Mouse (Mus musculus) hindbrain, embryonic 15.5 days (tissue): ENCODE measurements at regions not wholly inside any gene's neighbourhood (a gene's known extent, or its start where the extent isn't known, plus 50 kb on each side); places are given as distances from the start of the nearest gene placed in this dataset.

Experiments
- ATAC-seq: fragments of 200-750 bp; cut with Nextera tagmentation; 2 replicates; pipeline ENCODE4 v1.8.0; 2017; ENCODE audit warnings: low read depth, moderate number of reproducible peaks, moderate TSS enrichment; ENCODE audit not compliant: low FRiP score
- H3K27ac ChIP-seq: fragments of 300-500 bp; sonication (generic); replicated peaks from 2 replicates; pipeline ENCODE4 v1.5.1; 2015; ENCODE audit warnings: mild to moderate bottlenecking, inconsistent platforms
- H3K27me3 ChIP-seq: fragments of 300-500 bp; sonication (generic); 2 replicates; pipeline ENCODE4 v1.6.1; 2015; ENCODE audit warnings: control low read depth, inconsistent platforms
- H3K36me3 ChIP-seq: fragments of 300-500 bp; sonication (generic); 2 replicates; pipeline ENCODE4 v1.6.1; 2015; ENCODE audit warnings: control low read depth, inconsistent platforms
- H3K4me1 ChIP-seq: fragments of 300-500 bp; sonication (generic); replicated peaks from 2 replicates; pipeline ENCODE4 v1.6.1; 2015; ENCODE audit warnings: control low read depth, inconsistent platforms
- H3K4me2 ChIP-seq: fragments of 300-500 bp; sonication (generic); 2 replicates; pipeline ENCODE4 v1.6.1; 2015; ENCODE audit warnings: moderate library complexity, mild to moderate bottlenecking, inconsistent platforms
- H3K4me3 ChIP-seq: fragments of 300-500 bp; sonication (generic); 2 replicates; pipeline ENCODE4 v1.5.1; 2015; ENCODE audit warnings: mild to moderate bottlenecking, inconsistent platforms
- H3K9ac ChIP-seq: fragments of 300-500 bp; sonication (generic); 2 replicates; pipeline ENCODE4 v1.6.1; 2015; ENCODE audit warnings: inconsistent platforms
- H3K9me3 ChIP-seq: fragments of 300-500 bp; sonication (generic); 2 replicates; pipeline ENCODE4 v1.6.1; 2016; ENCODE audit warnings: control low read depth, inconsistent platforms
- WGBS: fragments of 180-500 bp; shearing (Covaris S2); methylation state at CpG from one replicate; pipeline ENCODE4 v1.1.7; 2015; 5-methylcytosine and 5-hydroxymethylcytosine counted together

- Histone ChIP-seq H3K4me2 (no peak overlapping the region), H3K9me3 (no peaks in the 10 kb centered on the region), H3K27me3 (no peaks in the 10 kb centered on the region), H3K9ac (no peak overlapping the region), H3K27ac (no peak overlapping the region), H3K4me1 (no peaks in the 10 kb centered on the region), H3K36me3 (no peaks in the 10 kb centered on the region), H3K4me3 (no peak overlapping the region)
- 71% methylated on average over 1 of the region's 1 CpGs for WGBS
- ATAC-seq = no peak
Observed at GRCm38 (mm10) chr15:67303804-67304203, 803.1 kb upstream of the Lrrc6 start.

GRCm38 (mm10) chr15:67301871-67302363 lies 801.2 kb upstream of the Lrrc6 start:
- H3K4me2 ChIP-seq = no peak overlapping the region
- H3K9me3 ChIP-seq = no peaks in the 10 kb centered on the region
- H3K36me3 ChIP-seq = no peaks in the 10 kb centered on the region
- H3K27me3 ChIP-seq = no peaks in the 10 kb centered on the region
- H3K9ac ChIP-seq = no peak overlapping the region
- 64% methylated on average over 6 of the region's 6 CpGs for WGBS
- H3K4me1 ChIP-seq = no peaks in the 10 kb centered on the region
- no peak overlapping the region for H3K27ac ChIP-seq
- ATAC-seq = no peak
- H3K4me3 ChIP-seq = no peak overlapping the region

GRCm38 (mm10) chr15:67301024-67301423 lies 800.3 kb upstream of the Lrrc6 start:
- no peak for ATAC-seq
- no peaks in the 10 kb centered on the region for H3K4me1 ChIP-seq
- WGBS = 91% methylated on average over 4 of the region's 4 CpGs

DNA sequence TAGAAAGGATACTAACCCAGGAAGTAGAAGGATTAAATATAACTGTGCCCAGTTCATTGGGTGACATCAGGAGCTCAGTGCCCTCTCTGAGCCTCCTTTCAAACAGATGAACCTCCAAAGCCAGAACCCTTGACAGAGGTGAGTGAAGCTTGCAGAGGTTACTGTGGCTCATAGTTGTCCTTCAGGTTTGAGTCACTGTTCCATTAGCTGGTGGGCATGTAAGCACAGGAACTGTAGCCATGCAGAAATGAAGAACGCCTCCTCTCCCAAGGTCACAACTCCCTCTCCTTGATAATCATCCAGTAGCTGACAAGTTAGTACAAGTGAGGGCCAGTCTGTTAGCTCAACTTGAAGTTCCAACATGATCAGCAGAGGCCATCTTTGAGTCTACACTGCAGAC lies 794.1 kb upstream of the Lrrc6 start:
- no peaks in the 10 kb centered on the region for H3K9me3 ChIP-seq
- H3K36me3 ChIP-seq = no peaks in the 10 kb centered on the region
- H3K4me1 ChIP-seq = no peaks in the 10 kb centered on the region
- no peak overlapping the region for H3K9ac ChIP-seq
- no peak for ATAC-seq
- H3K27ac ChIP-seq = no peak overlapping the region
- H3K4me2 ChIP-seq = no peak overlapping the region
- no peak overlapping the region for H3K4me3 ChIP-seq
- H3K27me3 ChIP-seq = no peaks in the 10 kb centered on the region
- WGBS = 100% methylated on average over 1 of the region's 1 CpGs

More at GRCm38 (mm10) chr15:67301024-67301423, 800.3 kb upstream of the Lrrc6 start:
- H3K27ac ChIP-seq = no peak overlapping the region
- no peaks in the 10 kb centered on the region for H3K27me3 ChIP-seq
- H3K4me2 ChIP-seq = no peak overlapping the region
- no peak overlapping the region for H3K9ac ChIP-seq
- no peaks in the 10 kb centered on the region for H3K36me3 ChIP-seq
- no peaks in the 10 kb centered on the region for H3K9me3 ChIP-seq
- H3K4me3 ChIP-seq = no peak overlapping the region

- WGBS = 80% methylated on average over 4 of the region's 4 CpGs
- H3K4me1 ChIP-seq = no peaks in the 10 kb centered on the region
- no peak overlapping the region for H3K9ac ChIP-seq
- no peaks in the 10 kb centered on the region for H3K36me3 ChIP-seq
- ATAC-seq = no peak
- no peak overlapping the region for H3K4me3 ChIP-seq
- H3K9me3 ChIP-seq = no peaks in the 10 kb centered on the region
- no peak overlapping the region for H3K4me2 ChIP-seq
- no peak overlapping the region for H3K27ac ChIP-seq
- no peaks in the 10 kb centered on the region for H3K27me3 ChIP-seq
Observed at GRCm38 (mm10) chr15:67289749-67290148, 789.0 kb upstream of the Lrrc6 start.

DNA sequence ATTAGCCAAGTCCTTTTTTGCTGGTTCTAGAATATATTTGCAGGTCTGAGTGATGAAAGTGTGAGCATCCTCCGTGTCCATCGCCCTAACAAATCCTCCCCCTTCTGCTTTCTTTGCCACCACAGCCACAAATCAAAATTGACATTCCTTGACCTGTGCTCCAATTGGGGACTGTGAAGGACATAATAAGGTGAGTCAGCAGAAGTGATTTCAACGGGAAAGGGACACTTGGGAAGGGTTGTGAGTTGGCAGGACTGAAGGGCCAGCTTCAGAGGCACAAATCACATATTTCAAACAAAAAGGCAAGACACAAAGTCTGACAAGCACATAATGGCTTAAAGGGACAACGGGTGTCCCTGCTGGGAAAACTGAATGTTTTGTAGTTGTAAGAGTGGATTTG lies 784.2 kb upstream of the Lrrc6 start:
- H3K4me1 ChIP-seq = no peaks in the 10 kb centered on the region
- no peaks in the 10 kb centered on the region for H3K9me3 ChIP-seq
- no peaks in the 10 kb centered on the region for H3K36me3 ChIP-seq
- H3K9ac ChIP-seq = no peak overlapping the region
- WGBS = 24% methylated on average over 4 of the region's 4 CpGs
- no peaks in the 10 kb centered on the region for H3K27me3 ChIP-seq
- H3K4me2 ChIP-seq = no peak overlapping the region
- no peak overlapping the region for H3K4me3 ChIP-seq
- no peak for ATAC-seq
- H3K27ac ChIP-seq = no peak overlapping the region

GRCm38 (mm10) chr15:67283275-67283972 lies 782.7 kb upstream of the Lrrc6 start:
- 93% methylated on average over 3 of the region's 3 CpGs for WGBS
- ATAC-seq = no peak
- H3K4me1 ChIP-seq = no peaks in the 10 kb centered on the region

DNA sequence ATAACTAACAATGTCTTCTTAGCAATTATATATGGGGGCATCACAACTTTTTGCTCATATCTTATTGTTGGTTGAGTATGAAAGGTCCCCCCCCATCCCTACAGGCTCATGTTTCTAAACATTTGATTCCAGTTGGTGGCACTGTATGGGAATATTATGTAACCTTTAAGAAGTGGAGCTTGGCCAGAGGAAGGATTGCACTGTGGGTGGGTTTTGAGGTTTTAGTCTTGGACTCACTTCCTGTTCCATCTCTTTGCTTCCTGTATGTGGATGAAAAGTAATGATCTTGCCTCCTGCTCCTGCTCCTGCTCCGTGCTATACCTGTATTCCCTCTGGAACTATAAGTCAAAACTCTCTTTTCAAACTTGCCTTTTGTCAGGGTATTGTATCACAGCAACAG lies 778.2 kb upstream of the Lrrc6 start:
- ATAC-seq = no peak
- Histone ChIP-seq H3K36me3 (no peaks in the 10 kb centered on the region), H3K9me3 (no peaks in the 10 kb centered on the region), H3K4me3 (no peak overlapping the region), H3K27ac (no peak overlapping the region), H3K4me2 (no peak overlapping the region), H3K9ac (no peak overlapping the region), H3K27me3 (no peaks in the 10 kb centered on the region), H3K4me1 (no peaks in the 10 kb centered on the region)
- WGBS = 76% methylated on average over 1 of the region's 1 CpGs

More at GRCm38 (mm10) chr15:67283275-67283972, 782.7 kb upstream of the Lrrc6 start:
- H3K9ac ChIP-seq = no peak overlapping the region
- H3K4me2 ChIP-seq = no peak overlapping the region
- H3K36me3 ChIP-seq = no peaks in the 10 kb centered on the region
- no peak overlapping the region for H3K27ac ChIP-seq
- no peaks in the 10 kb centered on the region for H3K9me3 ChIP-seq
- no peak overlapping the region for H3K4me3 ChIP-seq
- no peaks in the 10 kb centered on the region for H3K27me3 ChIP-seq

- no peaks in the 10 kb centered on the region for H3K9me3 ChIP-seq
- H3K36me3 ChIP-seq = no peaks in the 10 kb centered on the region
- no peak for ATAC-seq
- H3K9ac ChIP-seq = no peak overlapping the region
- no peak overlapping the region for H3K4me2 ChIP-seq
- H3K4me1 ChIP-seq = no peaks in the 10 kb centered on the region
- no peak overlapping the region for H3K4me3 ChIP-seq
- no peaks in the 10 kb centered on the region for H3K27me3 ChIP-seq
- no peak overlapping the region for H3K27ac ChIP-seq
Observed at GRCm38 (mm10) chr15:67275058-67275457, 774.3 kb upstream of the Lrrc6 start.

GRCm38 (mm10) chr15:67272397-67272796 lies 771.7 kb upstream of the Lrrc6 start:
- no peak for ATAC-seq
- H3K27me3 ChIP-seq = no peaks in the 10 kb centered on the region
- H3K4me3 ChIP-seq = no peak overlapping the region
- no peak overlapping the region for H3K4me2 ChIP-seq
- H3K9me3 ChIP-seq = no peaks in the 10 kb centered on the region
- 93% methylated on average over 2 of the region's 2 CpGs for WGBS
- H3K4me1 ChIP-seq = no peaks in the 10 kb centered on the region
- no peak overlapping the region for H3K9ac ChIP-seq
- H3K27ac ChIP-seq = no peak overlapping the region
- no peaks in the 10 kb centered on the region for H3K36me3 ChIP-seq

GRCm38 (mm10) chr15:67263723-67264122 lies 763.0 kb upstream of the Lrrc6 start:
- H3K4me3 ChIP-seq = no peak overlapping the region
- H3K9ac ChIP-seq = no peak overlapping the region
- no peaks in the 10 kb centered on the region for H3K36me3 ChIP-seq
- H3K4me1 ChIP-seq = no peaks in the 10 kb centered on the region
- 78% methylated on average over 6 of the region's 6 CpGs for WGBS
- H3K4me2 ChIP-seq = no peak overlapping the region
- no peaks in the 10 kb centered on the region for H3K9me3 ChIP-seq
- no peak overlapping the region for H3K27ac ChIP-seq
- H3K27me3 ChIP-seq = no peaks in the 10 kb centered on the region
- ATAC-seq = no peak

GRCm38 (mm10) chr15:67263313-67263712 lies 762.6 kb upstream of the Lrrc6 start:
- no peak overlapping the region for H3K9ac ChIP-seq
- H3K27me3 ChIP-seq = no peaks in the 10 kb centered on the region
- no peaks in the 10 kb centered on the region for H3K9me3 ChIP-seq
- no peak overlapping the region for H3K27ac ChIP-seq
- no peaks in the 10 kb centered on the region for H3K36me3 ChIP-seq
- no peak overlapping the region for H3K4me2 ChIP-seq
- 78% methylated on average over 2 of the region's 2 CpGs for WGBS
- no peak for ATAC-seq
- no peaks in the 10 kb centered on the region for H3K4me1 ChIP-seq
- no peak overlapping the region for H3K4me3 ChIP-seq

DNA sequence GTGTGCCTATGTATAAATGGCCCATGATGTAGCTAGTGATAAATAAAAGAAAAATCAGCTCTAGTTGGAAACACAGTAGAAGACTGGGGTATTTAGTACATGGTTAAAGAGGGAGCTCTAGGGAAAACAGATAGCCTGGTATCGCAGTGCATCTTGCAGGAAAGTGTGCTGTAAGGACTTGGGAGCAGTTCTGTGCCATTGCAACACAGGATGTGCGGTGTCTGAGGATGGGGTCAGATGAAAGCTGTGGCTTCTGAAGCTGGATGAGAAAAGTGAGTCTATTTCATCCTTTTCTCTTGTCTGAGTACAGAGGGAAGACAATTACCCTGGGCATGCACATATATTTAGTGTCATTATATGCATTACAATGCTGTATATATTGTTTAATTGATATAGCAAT lies 761.6 kb upstream of the Lrrc6 start:
- Histone ChIP-seq H3K4me2 (no peak overlapping the region), H3K27ac (no peak overlapping the region), H3K4me3 (no peak overlapping the region), H3K9ac (no peak overlapping the region), H3K36me3 (no peaks in the 10 kb centered on the region), H3K27me3 (no peaks in the 10 kb centered on the region), H3K4me1 (no peaks in the 10 kb centered on the region), H3K9me3 (no peaks in the 10 kb centered on the region)
- ATAC-seq = no peak
- WGBS = 90% methylated on average over 2 of the region's 2 CpGs
